Mouse (Mus musculus) E14TG2a.4 (cell line): Measurements from ENCODE around the gene Mcm2.

Experiments
- CTCF ChIP-seq: conservative IDR thresholded peaks from 2 replicates; pipeline ENCODE4 v1.5.1; 2014; ENCODE audit warnings: low read length
- POU5F1 ChIP-seq: IDR thresholded peaks from 2 replicates; pipeline ENCODE4 v1.6.1; 2014; ENCODE audit warnings: low read length, borderline replicate concordance

GRCm38 (mm10) chr6:88904456-88904974 is 5.9 kb upstream of the Mcm2 start:
- TF ChIP-seq CTCF (no peak), POU5F1 (no peak)
